Mouse (Mus musculus): ENCODE data around the gene Mrps18b.

Mrps18b gene

GRCm38 (mm10) chr17:35874721-35875120 lies 41.5 kb downstream of the Mrps18b start:
- no peak for DNase-seq (ENCODE audit: extremely low read depth, low read depth)

DNA sequence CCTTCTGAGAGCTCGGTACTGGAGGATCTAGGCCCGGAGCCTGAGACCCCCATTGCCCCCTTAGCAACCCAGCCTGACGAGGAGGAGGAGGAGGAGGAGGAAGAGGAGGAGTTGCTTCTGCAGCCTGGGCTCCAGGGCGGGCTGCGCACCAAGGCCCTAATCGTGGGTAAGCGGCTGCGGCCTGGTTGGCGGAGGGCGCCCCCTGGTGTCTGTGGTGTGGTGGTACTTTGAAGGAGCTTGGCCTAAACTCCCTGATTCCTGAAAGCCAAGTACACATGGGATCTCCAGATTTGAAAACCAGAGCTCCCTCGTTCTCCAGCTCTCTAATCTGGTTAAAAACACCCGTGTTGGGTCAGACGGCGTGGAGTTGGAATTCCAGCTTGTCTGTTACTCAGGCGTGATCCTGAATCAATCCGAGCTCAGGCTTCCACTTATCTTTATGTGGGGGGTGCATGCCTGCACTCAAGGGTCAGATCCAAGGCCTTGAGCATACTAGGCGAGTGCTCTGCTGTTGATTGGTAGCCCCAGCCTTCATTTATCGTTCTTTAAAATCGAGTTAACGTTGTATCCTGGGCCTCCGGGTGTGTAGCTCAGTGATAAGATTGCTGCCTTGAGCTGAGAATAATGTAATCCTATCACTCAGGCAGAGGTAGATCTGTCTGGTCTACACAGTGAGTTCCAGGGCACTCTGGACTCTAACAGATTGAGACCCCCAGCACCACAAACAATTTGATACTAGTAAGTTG lies 42.2 kb downstream of the Mrps18b start:
- no peak for DNase-seq (ENCODE audit: extremely low read depth, low read depth)

DNA sequence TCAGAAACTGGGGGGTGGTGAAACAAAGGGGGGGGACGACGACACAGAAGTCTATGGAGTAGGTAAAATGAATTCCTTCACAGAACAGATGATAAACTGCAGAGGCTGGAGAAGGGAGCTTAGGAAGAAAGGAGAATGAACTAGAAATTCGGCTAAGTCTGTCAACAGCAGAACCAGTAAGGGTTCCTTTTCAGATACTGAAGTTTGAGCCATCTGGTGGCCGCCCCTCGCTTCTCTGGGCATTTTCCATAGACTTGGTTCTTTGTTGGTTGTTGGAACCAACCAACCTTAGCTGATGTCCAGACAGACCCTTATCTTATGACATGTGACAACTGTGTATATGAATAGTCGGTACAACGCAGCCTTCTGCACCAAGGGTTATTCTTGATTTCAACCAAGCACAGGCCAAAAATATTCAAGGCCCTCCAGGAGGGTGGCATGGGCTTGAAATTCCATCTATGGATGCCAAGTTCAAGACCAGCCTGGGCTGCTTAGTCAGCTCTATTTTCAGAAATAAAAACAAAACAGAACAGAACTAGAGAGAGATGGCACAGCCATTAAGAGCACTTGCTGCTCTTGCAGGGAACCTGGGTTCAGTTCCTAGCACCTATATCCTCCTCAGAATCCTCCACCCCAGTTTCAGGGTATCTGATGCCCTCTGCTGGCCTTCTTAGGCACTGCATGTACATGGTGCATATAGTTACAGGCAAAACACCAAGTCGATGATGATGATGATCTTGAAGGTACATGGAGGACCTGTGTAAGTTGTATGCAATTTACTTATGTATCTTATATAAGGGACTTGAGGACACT lies 45.1 kb downstream of the Mrps18b start:
- no peak for DNase-seq (ENCODE audit: extremely low read depth, low read depth)

GRCm38 (mm10) chr17:35870151-35870883 lies 45.9 kb downstream of the Mrps18b start:
- DNase-seq (ENCODE audit: extremely low read depth, low read depth), result peak; percentile 88

DNA sequence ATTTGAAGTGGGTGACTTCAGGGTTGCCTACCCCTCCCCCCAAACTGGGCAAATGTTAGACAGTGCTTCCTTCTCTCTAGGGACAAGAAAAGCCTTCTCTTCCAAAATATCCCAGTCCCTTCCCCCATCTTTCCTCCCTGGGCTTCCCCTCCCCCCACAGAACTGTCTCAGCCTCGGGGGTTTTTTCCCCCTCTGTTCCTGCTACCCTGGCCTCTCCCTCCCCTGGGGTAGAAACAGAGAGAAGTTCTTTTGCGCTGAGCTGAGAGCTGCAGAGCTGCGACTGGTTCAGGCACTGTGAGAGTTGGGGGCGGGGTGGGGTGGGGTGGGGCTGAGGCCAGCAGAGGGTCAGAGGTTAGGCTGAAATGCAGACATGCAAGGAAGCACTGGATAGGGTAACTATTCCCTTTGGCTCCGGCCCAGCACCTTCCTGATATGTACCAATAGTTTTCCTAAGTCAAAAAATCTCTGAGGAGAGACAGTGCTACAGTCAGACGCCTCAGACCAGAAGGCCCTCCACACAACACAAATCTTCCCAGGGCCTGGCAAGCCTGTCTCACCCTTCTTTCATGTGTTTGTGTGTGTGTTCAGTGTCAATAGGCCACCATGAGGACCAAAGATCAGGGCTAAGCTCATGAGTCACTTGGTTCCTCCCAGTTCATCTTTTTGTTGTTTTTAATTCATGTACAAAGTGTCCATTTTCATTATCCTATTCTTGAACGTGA lies 46.7 kb downstream of the Mrps18b start:
- DNase-seq (ENCODE audit: extremely low read depth, low read depth), result no peak

GRCm38 (mm10) chr17:35868961-35869345 lies 47.2 kb downstream of the Mrps18b start:
- no peak for DNase-seq (ENCODE audit: extremely low read depth, low read depth)

DNA sequence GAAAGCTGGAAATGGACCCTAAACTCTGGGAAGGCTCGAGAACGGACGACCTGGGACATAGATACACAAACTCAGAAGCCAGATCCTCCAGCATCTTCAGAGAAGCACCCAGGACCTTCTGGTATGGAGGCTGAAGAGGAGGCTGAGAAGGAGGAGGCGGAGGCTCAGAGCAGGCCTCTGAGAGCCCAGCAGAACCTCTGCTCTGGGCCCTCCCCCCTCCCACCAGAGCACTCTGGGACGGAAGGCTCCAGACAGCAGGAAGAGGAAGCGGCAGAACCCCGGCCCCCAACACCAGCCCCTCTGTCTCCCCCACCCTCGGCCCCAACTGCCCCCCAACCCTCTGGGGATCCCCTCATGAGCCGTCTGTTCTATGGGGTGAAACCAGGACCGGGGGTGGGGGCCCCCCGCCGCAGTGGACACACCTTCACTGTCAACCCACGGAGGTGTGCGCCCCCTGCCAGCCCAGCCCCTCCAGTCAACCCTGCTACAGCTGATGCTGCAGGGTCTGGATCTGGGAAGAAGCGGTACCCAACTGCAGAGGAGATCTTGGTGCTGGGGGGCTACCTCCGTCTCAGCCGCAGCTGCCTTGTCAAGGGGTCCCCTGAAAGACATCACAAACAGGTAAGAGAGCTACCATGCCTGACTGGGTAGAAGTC lies 47.9 kb downstream of the Mrps18b start:
- DNase-seq (ENCODE audit: extremely low read depth, low read depth), result no peak

GRCm38 (mm10) chr17:35866911-35867890 lies 49.0 kb downstream of the Mrps18b start:
- no peak for DNase-seq (ENCODE audit: extremely low read depth, low read depth)

GRCm38 (mm10) chr17:35866281-35866831 lies 49.8 kb downstream of the Mrps18b start:
- no peak for DNase-seq (ENCODE audit: extremely low read depth, low read depth)

DNA sequence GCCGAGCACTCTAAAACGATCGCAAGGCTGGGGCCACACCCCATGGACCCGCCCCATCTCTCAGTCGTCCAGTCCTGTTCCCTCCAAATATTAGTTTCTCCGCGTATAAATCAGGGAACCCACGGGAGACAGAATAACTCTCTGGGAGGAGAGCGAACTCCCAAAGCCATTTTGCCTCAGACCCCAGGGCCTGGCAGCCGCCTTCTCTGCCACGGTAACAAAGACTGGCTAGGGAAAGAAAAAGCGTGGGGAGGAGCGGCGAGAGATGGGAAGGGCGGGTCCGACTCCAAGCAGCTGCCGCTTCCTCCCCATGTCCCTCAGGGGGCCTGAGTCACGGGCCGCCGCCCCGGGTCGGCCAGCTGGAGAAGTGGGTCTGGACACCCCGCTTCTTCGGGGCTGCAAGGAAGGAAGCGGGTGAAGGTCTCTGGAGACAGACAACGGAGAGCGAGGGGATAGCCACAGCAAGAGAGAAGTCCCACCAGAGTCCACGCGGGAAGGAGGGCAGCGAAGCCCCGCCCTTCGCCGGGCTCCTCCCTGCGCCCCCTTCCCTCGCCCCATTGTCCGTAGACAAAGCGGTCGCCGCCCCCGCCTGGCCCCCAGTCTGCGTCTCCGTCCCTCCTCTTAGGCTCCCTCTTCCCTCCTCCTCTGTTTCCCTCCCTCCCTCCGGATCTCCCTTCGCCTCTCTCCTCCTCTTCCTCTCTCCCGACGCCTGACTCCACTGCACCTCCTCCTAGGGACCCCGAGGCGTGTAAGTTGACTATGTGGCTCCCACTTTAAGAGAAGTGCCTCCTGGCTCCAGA lies 50.5 kb downstream of the Mrps18b start, which contains the start of gene Ppp1r18:
Gene Ppp1r18, plus strand, starts transcription at position 113 of the 800 bp plus-strand sequence.
- DNase-seq (ENCODE audit: extremely low read depth, low read depth), result no peak

- no peak for DNase-seq (ENCODE audit: extremely low read depth, low read depth)
These were observed 51.3 kb downstream of the Mrps18b start for GRCm38 (mm10) chr17:35864832-35865353.

DNA sequence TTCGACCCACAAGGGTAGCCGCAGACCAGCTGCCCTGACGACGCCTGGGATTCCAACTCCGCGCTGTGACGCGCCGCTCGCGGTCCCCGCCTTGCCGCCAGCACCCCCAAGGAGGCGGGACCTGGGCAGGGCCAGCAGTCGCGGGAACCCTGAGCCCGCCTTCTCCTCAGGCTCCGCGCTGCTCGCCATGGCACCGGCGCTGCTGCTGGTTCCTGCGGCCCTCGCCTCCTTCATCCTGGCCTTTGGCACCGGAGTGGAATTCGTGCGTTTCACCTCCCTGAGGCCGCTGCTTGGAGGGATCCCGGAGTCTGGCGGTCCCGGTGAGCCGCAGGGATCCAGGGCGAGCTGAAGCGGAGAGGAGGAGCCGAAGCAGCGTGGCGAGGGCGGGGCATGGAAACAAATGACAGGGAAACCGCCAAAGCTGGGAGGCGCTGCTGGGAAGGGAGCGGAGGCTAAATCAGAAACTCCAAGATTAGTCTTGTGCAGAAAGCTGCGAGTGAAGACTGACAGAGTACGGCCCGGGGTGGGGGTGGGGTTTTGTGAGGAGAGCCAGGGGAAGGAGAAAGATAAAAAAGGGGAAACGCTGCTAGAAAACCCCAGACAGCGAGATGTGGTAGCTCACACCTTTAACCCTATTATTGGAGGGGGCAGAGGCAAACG lies 54.9 kb downstream of the Mrps18b start, which contains the start of gene Nrm:
Gene Nrm, plus strand, starts transcription at position 121 of the 660 bp plus-strand sequence.
- DNase-seq (ENCODE audit: extremely low read depth, low read depth), result peak; percentile 85

GRCm38 (mm10) chr17:35860831-35861197 lies 55.4 kb downstream of the Mrps18b start:
- DNase-seq (ENCODE audit: extremely low read depth, low read depth), result no peak
